Mouse (Mus musculus) heart, embryonic 13.5 days (tissue): ENCODE data around the gene Mcf2l. TPM values are rescaled to one million over a fixed set of nuclear protein-coding genes. Genes with fewer than 3 reads are reported as not detected.

Experiments
- ATAC-seq: fragments of 200-750 bp; cut with Nextera tagmentation; 2 replicates; pipeline ENCODE4 v1.8.0; 2017; ENCODE audit warnings: moderate TSS enrichment; ENCODE audit not compliant: insufficient number of reproducible peaks, low FRiP score, low TSS enrichment; ENCODE audit errors: extremely low read depth
- H3K27ac ChIP-seq: fragments of 300-500 bp; sonication (generic); replicated peaks from 2 replicates; pipeline ENCODE4 v1.5.1; 2015; ENCODE audit warnings: moderate library complexity, mild to moderate bottlenecking, inconsistent platforms
- H3K27me3 ChIP-seq: fragments of 300-500 bp; sonication (generic); replicated peaks from 2 replicates; pipeline ENCODE4 v1.6.1; 2015; ENCODE audit warnings: mild to moderate bottlenecking, inconsistent platforms
- H3K36me3 ChIP-seq: fragments of 300-500 bp; sonication (generic); 2 replicates; pipeline ENCODE4 v1.6.1; 2015; ENCODE audit warnings: mild to moderate bottlenecking, inconsistent platforms
- H3K4me1 ChIP-seq: fragments of 300-500 bp; sonication (generic); 2 replicates; pipeline ENCODE4 v1.6.1; 2015; ENCODE audit warnings: inconsistent platforms
- H3K4me2 ChIP-seq: fragments of 300-500 bp; sonication (generic); 2 replicates; pipeline ENCODE4 v1.6.1; 2015; ENCODE audit warnings: inconsistent platforms, mild to moderate bottlenecking, moderate library complexity
- H3K4me3 ChIP-seq: fragments of 300-500 bp; sonication (generic); 2 replicates; pipeline ENCODE4 v1.5.1; 2015; ENCODE audit warnings: moderate library complexity, mild to moderate bottlenecking, inconsistent platforms
- H3K9ac ChIP-seq: fragments of 300-500 bp; sonication (generic); 2 replicates; pipeline ENCODE4 v1.6.1; 2015; ENCODE audit warnings: inconsistent platforms, mild to moderate bottlenecking, moderate library complexity
- H3K9me3 ChIP-seq: fragments of 300-500 bp; sonication (generic); 2 replicates; pipeline ENCODE4 v1.6.1; 2016; ENCODE audit warnings: inconsistent platforms
- WGBS: fragments of 180-500 bp; shearing (Covaris S2); methylation state at CpG from one replicate; pipeline ENCODE4 v1.1.7; 2015; ENCODE audit warnings: mixed read lengths; 5-methylcytosine and 5-hydroxymethylcytosine counted together
- polyA plus RNA-seq: library from polyadenylated mRNA; unstranded; fragments of >200 nt; fragmentation: Nextera tagmentation; extraction: Ambion mirVana; gene quantifications from 2 replicates; pipeline ENCODE4 v1.2.1, GENCODE M21; 2015

Gene Mcf2l
- polyA plus RNA-seq: 6.9 and 7.1 TPM in 2 replicates

GRCm38 (mm10) chr8:12873357-12874046, at the start of gene Mcf2l:
Gene Mcf2l (plus strand): TSS chr8:12873806.
- WGBS: 2% methylated on average over 29 of the region's 30 CpGs
- peaks cover 51% of the 10 kb centered on the region for H3K27me3 ChIP-seq
- H3K27ac ChIP-seq: no peak within 1 kb of the TSS

GRCm38 (mm10) chr8:12824562-12824961, 49.0 kb upstream of the Mcf2l start:
- H3K27me3 ChIP-seq: no peaks in the 10 kb centered on the region
- H3K4me3 ChIP-seq: no peak overlapping the region
- peak overlapping the region; percentile 25; the same call in 1 of the 2 replicates for H3K4me2 ChIP-seq
- H3K4me1 ChIP-seq: peaks cover 45% of the 10 kb centered on the region
- 35% methylated on average over 10 of the region's 10 CpGs for WGBS
- no peak overlapping the region for H3K9ac ChIP-seq
- no peaks in the 10 kb centered on the region for H3K9me3 ChIP-seq
- ATAC-seq: peak; percentile 47; the same call in 1 of the 2 replicates
- peak overlapping the region; percentile 59 for H3K27ac ChIP-seq
- peaks cover 79% of the 10 kb centered on the region for H3K36me3 ChIP-seq

More at GRCm38 (mm10) chr8:12873357-12874046, at the start of gene Mcf2l:
- Histone ChIP-seq H3K9me3 (no peaks in the 10 kb centered on the region), H3K4me3 (peak within 1 kb of the TSS; percentile 65), H3K4me2 (peak within 1 kb of the TSS; percentile 87), H3K4me1 (peaks cover 26% of the 10 kb centered on the region), H3K36me3 (no peaks in the 10 kb centered on the region), H3K9ac (peak within 1 kb of the TSS; percentile 67)
- peak; percentile 37; the same call in 1 of the 2 replicates for ATAC-seq

GRCm38 (mm10) chr8:12825236-12825635, 48.4 kb upstream of the Mcf2l start:
- WGBS: 39% methylated on average over 6 of the region's 6 CpGs
- Histone ChIP-seq H3K4me3 (no peak overlapping the region), H3K27ac (peak overlapping the region; percentile 37), H3K4me1 (peaks cover 45% of the 10 kb centered on the region), H3K4me2 (no peak overlapping the region), H3K36me3 (peaks cover 80% of the 10 kb centered on the region), H3K9ac (peak overlapping the region; percentile 3), H3K9me3 (no peaks in the 10 kb centered on the region), H3K27me3 (no peaks in the 10 kb centered on the region)
- ATAC-seq: no peak

GRCm38 (mm10) chr8:12825686-12826237, 47.8 kb upstream of the Mcf2l start:
- no peaks in the 10 kb centered on the region for H3K9me3 ChIP-seq
- no peak overlapping the region for H3K4me3 ChIP-seq
- peak overlapping the region; percentile 3; the same call in 1 of the 2 replicates for H3K9ac ChIP-seq
- no peak for ATAC-seq
- H3K27ac ChIP-seq: no peak overlapping the region; the same call in 1 of the 2 replicates
- H3K27me3 ChIP-seq: no peaks in the 10 kb centered on the region
- peaks cover 82% of the 10 kb centered on the region for H3K36me3 ChIP-seq
- no peak overlapping the region for H3K4me2 ChIP-seq
- 59% methylated on average over 8 of the region's 8 CpGs for WGBS
- H3K4me1 ChIP-seq: peaks cover 45% of the 10 kb centered on the region

GRCm38 (mm10) chr8:12827124-12827523, 46.5 kb upstream of the Mcf2l start:
- 85% methylated on average over 9 of the region's 9 CpGs for WGBS
- no peak for ATAC-seq

GRCm38 (mm10) chr8:12828298-12828697, 45.3 kb upstream of the Mcf2l start:
- 69% methylated on average over 6 of the region's 6 CpGs for WGBS
- no peaks in the 10 kb centered on the region for H3K27me3 ChIP-seq
- no peak overlapping the region for H3K9ac ChIP-seq
- no peak overlapping the region for H3K4me2 ChIP-seq
- ATAC-seq: no peak
- no peak overlapping the region for H3K27ac ChIP-seq
- peaks cover 31% of the 10 kb centered on the region for H3K4me1 ChIP-seq
- peaks cover 83% of the 10 kb centered on the region for H3K36me3 ChIP-seq
- no peaks in the 10 kb centered on the region for H3K9me3 ChIP-seq
- H3K4me3 ChIP-seq: no peak overlapping the region

More at GRCm38 (mm10) chr8:12827124-12827523, 46.5 kb upstream of the Mcf2l start:
- H3K27me3 ChIP-seq: no peaks in the 10 kb centered on the region
- H3K9me3 ChIP-seq: no peaks in the 10 kb centered on the region
- H3K36me3 ChIP-seq: peaks cover 82% of the 10 kb centered on the region
- peaks cover 42% of the 10 kb centered on the region for H3K4me1 ChIP-seq
- no peak overlapping the region for H3K4me2 ChIP-seq
- no peak overlapping the region for H3K9ac ChIP-seq
- no peak overlapping the region for H3K27ac ChIP-seq
- H3K4me3 ChIP-seq: no peak overlapping the region

GRCm38 (mm10) chr8:12829381-12829780, 44.2 kb upstream of the Mcf2l start:
- peaks cover 86% of the 10 kb centered on the region for H3K36me3 ChIP-seq
- no peak overlapping the region for H3K27ac ChIP-seq
- WGBS: 62% methylated on average over 1 of the region's 1 CpGs
- H3K4me1 ChIP-seq: peaks cover 20% of the 10 kb centered on the region
- no peak overlapping the region for H3K9ac ChIP-seq
- no peak for ATAC-seq
- no peak overlapping the region for H3K4me3 ChIP-seq
- no peaks in the 10 kb centered on the region for H3K9me3 ChIP-seq
- H3K27me3 ChIP-seq: no peaks in the 10 kb centered on the region
- H3K4me2 ChIP-seq: no peak overlapping the region

- Histone ChIP-seq H3K4me2 (no peak overlapping the region), H3K4me1 (no peaks in the 10 kb centered on the region), H3K9me3 (no peaks in the 10 kb centered on the region), H3K9ac (no peak overlapping the region), H3K27ac (no peak overlapping the region), H3K36me3 (peaks cover 100% of the 10 kb centered on the region), H3K27me3 (no peaks in the 10 kb centered on the region), H3K4me3 (no peak overlapping the region)
- 80% methylated on average over 7 of the region's 7 CpGs for WGBS
- ATAC-seq: no peak
These were observed 41.7 kb upstream of the Mcf2l start for GRCm38 (mm10) chr8:12831659-12832589.

- Histone ChIP-seq H3K4me1 (no peaks in the 10 kb centered on the region), H3K9me3 (no peaks in the 10 kb centered on the region), H3K36me3 (peaks cover 100% of the 10 kb centered on the region), H3K9ac (no peak overlapping the region), H3K4me2 (no peak overlapping the region), H3K27me3 (no peaks in the 10 kb centered on the region), H3K27ac (no peak overlapping the region), H3K4me3 (no peak overlapping the region)
- WGBS: 81% methylated on average over 5 of the region's 5 CpGs
- no peak for ATAC-seq
These were observed 40.0 kb upstream of the Mcf2l start for GRCm38 (mm10) chr8:12833616-12834015.

- Histone ChIP-seq H3K9me3 (no peaks in the 10 kb centered on the region), H3K27me3 (no peaks in the 10 kb centered on the region), H3K4me2 (no peak overlapping the region), H3K9ac (no peak overlapping the region), H3K27ac (no peak overlapping the region), H3K4me1 (peaks cover 3% of the 10 kb centered on the region; the same call in 1 of the 2 replicates), H3K36me3 (peaks cover 90% of the 10 kb centered on the region), H3K4me3 (no peak overlapping the region)
- WGBS: 88% methylated on average over 7 of the region's 7 CpGs
- ATAC-seq: no peak
These were observed 32.8 kb upstream of the Mcf2l start for GRCm38 (mm10) chr8:12840834-12841233.
